Mouse (Mus musculus): ENCODE measurements at regions not wholly inside any gene's neighbourhood (a gene's known extent, or its start where the extent isn't known, plus 50 kb on each side); places are given as distances from the start of the nearest gene placed in this dataset.

DNA sequence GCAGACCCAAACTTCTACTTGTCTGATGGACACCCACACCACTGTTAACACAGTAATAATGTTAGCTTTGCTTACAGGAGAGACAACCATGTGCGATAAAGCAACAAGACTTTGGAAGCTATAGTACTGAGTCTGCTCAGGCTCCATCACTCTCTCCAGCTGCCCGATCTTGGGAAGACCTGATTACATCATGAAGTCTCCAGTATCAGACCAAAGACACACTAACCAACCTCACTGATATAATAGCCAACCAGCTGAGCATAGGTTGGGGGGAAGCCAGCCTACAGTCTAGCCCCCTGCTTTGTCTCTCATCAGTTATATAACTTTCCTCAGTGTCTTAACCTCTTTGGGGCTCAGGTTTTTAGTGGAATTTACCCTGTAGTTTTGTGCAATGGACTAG lies 51.9 kb upstream of the Cdyl start:
- H3K9me3 ChIP-seq (ENCODE audit: low read length), result no peaks in the 10 kb centered on the region
- H3K4me1 ChIP-seq (ENCODE audit: insufficient read depth), result peaks cover 10% of the 10 kb centered on the region; the same call in 1 of the 2 replicates
- WGBS (ENCODE audit: insufficient replicate concordance), result 76% methylated on average over 2 of the region's 2 CpGs
- no peaks in the 10 kb centered on the region for H3K36me3 ChIP-seq (replicated peaks; ENCODE audit: insufficient read depth, low read length)
- ATAC-seq, result no peak
- H3K4me2 ChIP-seq (ENCODE audit: low read depth, low read length), result no peak overlapping the region
- H3K27me3 ChIP-seq (ENCODE audit: insufficient read depth, low read length), result no peaks in the 10 kb centered on the region
- TF ChIP-seq EP300 (IDR thresholded peaks at IDR 0.05; ENCODE audit: low read depth) (no peak), CTCF (IDR thresholded peaks at IDR 0.05; ENCODE audit: low read depth) (no peak)
- no peak overlapping the region for H3K27ac ChIP-seq (ENCODE audit: low read depth)
- no peak overlapping the region for H3K4me3 ChIP-seq (ENCODE audit: low read depth, low read length)
- H3K9ac ChIP-seq (replicated peaks), result no peak overlapping the region
- no peak for DNase-seq
